Mouse (Mus musculus): ENCODE results near the gene Unc93b1. TPM values are rescaled to one million over a fixed set of nuclear protein-coding genes. Genes with fewer than 3 reads are reported as not detected.
A peak's percentile ranks its signal among the peaks of the same experiment; 100 is the strongest.
"Not testable (repeated sequence)": the region's sequence is repeated elsewhere in the genome, so short reads cannot be mapped to it uniquely, and the experiment has no call there.

Unc93b1 gene
- total RNA-seq, 2 experiments from 2014 or later = 19.7 to 24.5 TPM

DNA sequence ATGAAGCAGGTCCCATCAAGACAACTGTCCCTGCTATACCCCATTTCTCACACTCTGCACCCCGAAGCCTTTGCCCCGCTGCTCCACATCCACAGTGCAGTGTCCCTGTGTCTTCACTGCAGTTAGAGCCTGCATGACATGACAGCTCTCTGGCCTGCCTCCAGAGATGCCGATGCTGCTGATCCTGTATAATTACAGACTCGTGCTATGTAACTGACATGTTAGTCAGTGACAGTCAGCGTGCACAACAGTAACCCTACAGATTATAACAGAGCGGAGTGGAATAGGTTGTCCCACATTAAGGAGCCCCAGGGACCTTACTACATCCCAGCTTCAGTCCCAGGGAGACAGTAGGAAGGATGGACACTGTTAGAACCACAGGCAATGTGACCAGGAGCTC is 39.6 kb downstream of the Unc93b1 start:
- intact Hi-C loops (cut with DNase I); DNase-seq: not testable (repeated sequence)

DNA sequence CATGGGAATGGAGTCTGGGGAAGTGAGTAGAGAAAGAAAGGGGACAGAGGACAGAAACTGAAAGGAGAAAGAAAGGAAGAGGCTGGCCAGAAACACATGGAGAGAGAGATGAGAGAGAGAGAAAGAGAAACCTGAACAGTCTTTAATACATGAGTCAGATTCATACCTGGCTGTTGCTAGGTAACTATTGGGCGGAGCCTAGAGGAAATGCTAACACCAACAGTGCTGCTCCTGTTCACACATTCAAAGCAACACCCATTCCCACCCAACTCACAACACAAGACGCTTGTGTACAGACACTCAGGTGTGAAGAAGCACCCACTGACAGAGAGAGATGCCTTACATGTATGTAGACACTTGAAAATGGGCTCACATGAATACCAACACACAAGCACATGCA is 40.9 kb downstream of the Unc93b1 start:
- no peak for DNase-seq
- intact Hi-C loops (cut with DNase I) = no loop called here

DNA sequence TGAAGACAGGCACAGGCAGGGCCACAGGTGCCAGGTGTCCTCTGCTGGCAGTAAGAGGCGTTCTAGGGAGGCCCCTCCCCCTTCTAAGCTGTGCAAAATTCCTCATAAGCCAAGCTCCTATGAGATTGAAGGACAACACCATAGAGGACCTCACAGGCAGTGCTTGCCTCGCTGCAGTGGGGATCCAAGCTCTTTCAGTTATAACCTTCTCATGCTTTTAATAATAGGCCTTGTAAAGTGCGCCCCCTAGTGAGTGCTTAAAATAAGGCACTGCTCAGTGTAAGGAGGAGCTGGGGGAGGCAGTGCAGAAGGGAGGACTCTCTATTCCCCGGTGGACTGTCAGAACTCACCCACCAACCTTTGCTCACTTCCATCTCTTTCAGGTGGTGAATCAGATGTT is 45.3 kb downstream of the Unc93b1 start:
- peak; percentile 88 to 93 for DNase-seq
- intact Hi-C loops (cut with DNase I) = loop anchor here (1.0 to 5.0 kb wide), 4 partner anchors 34 to 258 kb away; no protein-coding TSS in a partner anchor

DNA sequence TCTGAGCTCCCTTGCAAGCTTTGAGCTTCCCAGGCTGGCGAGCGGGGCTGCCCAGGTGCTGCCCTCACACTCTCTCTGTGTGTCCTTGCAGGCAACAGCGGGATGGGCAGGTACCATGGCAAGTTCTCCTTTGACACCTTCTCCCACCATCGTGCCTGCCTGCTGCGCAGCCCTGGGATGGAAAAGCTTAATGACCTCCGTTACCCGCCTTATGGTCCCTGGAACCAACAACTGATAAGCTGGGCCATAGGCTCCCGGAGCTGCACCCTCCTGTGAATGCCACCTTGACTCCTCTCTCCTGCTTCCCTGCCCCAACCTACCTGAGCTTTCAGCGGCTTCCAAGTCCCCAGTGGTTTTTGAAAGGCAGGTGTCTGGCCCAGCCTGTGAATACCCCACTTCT is 45.9 kb downstream of the Unc93b1 start:
- DNase-seq = no peak
- intact Hi-C loops (cut with DNase I) = loop anchor here (1.0 to 5.0 kb wide), 4 partner anchors 35 to 259 kb away; no protein-coding TSS in a partner anchor

DNA sequence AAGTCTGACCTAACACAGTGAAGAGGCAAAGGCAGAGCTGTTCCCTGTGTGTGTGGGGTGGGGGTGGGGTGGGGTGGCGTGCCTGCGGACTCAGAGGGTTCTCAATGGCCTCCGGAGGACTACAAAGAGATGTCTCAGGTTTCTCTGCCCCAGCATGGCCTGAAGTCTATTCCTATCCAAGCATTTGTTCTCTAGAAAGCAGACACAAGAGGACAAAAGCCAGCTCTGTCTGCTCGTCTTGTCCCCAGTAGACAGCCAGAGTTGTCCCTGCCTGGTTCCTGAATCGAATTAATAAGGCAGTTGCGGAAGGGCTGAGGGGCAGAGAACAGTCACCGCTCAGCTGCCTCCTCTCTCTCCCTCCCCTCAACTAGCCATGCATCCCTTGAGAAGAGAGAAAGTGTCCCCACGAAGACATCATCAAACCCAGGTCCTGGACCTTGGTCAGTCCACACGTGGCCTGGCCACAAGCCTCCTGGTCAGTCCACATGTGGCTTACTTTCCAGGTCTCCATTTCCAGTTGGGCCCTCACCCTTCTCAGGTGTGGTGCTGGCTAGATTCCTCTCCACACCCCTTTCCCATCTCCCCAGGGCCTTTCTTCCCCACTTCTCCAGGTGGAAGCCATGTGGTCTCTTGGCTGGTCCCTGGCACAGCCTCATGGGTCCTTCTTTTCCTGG is 48.7 kb downstream of the Unc93b1 start:
- DNase-seq = no peak
- intact Hi-C loops (cut with DNase I) = loop anchor here (5.0 kb wide), 3 partner anchors 91 to 261 kb away; no protein-coding TSS in a partner anchor

DNA sequence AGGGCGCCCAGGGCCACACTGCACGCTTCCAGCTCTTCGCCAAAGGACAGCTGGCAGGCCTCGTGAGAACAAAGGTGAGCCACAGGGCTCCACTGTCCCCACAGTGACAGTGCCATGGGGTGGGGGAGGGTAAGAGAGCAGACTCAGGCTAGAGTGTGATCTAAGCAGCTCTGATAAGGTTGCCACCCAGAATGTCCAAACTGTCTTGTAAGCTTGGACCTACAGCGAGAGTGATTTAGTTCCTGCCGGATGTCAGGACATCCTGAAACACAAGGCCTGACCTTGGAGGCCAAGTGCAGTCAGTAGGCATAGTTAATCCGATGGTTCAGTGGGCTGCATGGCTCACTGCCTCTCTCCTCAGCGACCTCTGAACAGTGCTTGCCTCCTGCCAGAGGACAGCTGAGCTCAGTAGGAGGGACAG is 50.3 kb downstream of the Unc93b1 start:
- intact Hi-C loops (cut with DNase I) = no loop called here
- DNase-seq = peak; percentile 63 to 65

DNA sequence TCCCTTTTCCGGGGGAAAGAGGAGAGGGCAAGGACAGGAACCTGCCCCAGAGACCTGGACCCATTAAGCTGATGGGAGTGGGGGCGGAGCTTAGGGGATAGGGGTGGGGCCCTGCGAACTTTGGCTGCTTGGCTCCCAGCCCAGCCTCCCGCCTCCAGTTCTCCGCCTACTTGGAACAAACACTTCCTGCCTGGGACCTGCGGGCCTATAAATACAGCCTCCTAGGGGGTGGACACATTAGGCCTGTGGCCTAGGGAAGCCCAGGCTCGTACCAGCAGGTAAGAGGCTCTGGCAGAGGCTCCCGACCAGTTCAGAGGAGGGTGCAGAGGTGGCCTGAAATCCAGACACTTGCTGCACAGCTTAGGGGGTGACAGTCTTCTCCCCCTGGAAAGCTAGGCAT is 51.3 kb downstream of the Unc93b1 start, which contains the start of gene Acy3:
Acy3 (plus strand) TSS at position 237 of the 400 bp plus-strand sequence.
- peak; percentile 91 for DNase-seq
- intact Hi-C loops (cut with DNase I) = no loop called here

DNA sequence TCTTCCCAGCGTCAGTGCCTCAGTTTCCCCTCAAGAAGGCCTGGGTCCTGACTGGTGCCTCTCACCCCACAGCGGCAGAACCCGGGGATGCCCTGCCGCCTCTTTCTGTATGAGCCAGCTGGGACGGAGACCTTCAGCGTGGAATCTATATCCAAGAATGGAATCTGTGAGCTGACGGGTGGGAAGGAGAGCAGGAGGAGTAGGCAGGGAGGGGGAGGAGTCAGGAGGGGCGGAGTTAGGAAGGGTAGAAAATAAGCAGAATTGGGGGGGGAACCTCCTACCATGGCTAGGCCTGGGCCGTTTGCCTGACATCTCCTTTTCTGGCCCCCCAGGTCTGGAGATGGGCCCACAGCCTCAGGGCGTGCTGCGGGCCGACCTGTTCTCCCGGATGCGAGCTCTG is 53.1 kb downstream of the Unc93b1 start:
- intact Hi-C loops (cut with DNase I) = no loop called here
- DNase-seq = no peak

DNA sequence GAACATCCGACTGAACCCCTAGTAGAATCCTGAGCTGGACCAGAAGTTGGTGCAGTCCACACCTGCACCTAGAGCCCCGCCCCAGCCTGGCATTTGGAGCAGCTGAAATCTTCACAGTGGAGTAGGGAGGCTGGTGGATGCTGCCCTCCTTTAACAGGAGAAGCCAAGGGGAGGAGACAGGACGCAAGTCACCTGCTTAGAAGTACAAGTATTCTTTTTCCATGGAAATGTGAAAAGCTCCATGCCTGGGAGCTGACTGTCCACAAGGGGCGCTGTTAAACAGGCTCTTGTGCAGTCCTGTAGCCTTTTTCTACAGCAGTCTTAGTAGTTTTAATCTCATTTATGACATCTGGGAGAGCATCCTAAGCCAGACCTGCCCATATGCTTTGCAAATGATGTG is 53.8 kb downstream of the Unc93b1 start:
- intact Hi-C loops (cut with DNase I) = no loop called here
- DNase-seq = no peak

DNA sequence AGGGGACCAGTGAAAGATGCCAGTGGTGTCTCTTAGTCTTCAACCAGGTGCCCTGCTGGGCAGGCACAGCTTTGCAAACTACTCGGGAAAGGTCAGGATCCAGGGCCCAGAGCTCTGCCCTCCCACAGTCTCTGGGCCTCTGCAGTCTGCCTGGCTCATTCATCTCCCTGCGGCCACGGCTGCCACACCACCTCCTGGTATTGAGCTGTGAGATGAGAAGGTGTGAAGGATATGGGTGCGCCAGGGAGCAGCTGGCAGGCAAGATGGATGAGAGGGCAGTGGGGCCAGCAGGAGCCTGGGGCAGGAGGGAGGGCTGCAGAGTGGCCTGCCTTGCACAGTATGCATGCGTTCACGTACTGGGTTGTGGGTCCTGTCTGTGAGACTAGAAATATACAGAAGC is 55.8 kb downstream of the Unc93b1 start:
- DNase-seq = no peak
- intact Hi-C loops (cut with DNase I) = no loop called here

DNA sequence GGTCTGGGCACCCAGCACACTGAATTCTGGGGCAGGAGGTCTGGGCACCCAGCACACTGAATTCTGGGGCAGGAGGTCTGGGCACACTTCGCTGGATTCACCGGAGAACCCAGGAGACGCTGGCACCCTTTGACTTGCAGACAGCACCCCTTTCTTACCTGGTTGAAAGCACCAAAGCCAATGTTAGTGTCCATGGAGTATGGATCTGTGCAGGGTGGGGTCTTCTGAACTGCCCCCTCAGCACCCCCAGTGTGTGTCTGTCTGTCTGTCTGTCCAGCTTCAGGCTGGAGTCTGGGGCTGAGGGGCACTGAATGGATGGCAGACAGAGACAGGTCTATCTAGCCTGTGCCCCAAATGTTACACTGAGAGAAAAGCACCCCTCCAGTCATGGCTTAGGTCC is 56.6 kb downstream of the Unc93b1 start:
- no peak for DNase-seq
- intact Hi-C loops (cut with DNase I) = no loop called here

DNA sequence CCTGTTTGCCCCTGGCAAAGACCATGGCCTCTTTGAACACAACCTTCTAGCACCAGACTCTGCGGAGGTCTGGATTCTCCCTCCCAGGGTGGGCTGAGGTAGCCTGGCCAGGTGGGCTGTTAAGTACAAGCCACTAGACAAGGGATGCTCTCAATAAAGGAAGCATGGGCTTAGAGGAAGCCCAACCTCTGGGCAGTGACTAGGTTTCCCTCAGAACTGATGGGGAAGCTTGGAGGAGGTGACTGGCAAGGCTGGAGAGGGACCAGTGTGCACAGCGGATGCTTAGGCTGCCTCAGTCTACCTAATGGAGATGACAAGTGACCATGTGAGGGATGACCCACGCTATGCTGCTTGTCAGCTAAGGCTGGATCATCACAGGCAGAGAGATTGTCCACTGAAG is 57.0 kb downstream of the Unc93b1 start:
- intact Hi-C loops (cut with DNase I) = no loop called here
- no peak for DNase-seq

DNA sequence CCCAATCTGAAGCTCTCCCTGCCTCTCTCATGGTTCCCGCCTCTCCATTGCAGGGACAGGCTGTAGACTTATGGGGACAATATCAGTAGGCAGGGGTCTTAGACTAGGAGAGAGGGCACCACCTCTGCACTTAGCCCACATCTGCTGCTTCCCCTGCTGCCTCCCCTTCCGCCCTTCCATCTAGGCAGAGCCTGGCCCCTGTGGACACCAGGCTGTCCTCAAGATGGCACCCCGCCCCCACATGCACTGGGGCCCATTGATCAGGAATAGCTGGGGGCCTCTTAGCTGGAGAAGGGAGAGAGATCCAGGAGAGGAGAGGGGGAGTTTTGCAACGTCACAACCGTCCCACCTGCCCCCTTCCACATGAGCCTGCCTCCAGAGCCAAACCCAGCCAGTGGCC is 57.4 kb downstream of the Unc93b1 start, which contains the start of gene Tbx10:
Tbx10 (plus strand) TSS at position 337 of the 400 bp plus-strand sequence.
- DNase-seq = no peak

DNA sequence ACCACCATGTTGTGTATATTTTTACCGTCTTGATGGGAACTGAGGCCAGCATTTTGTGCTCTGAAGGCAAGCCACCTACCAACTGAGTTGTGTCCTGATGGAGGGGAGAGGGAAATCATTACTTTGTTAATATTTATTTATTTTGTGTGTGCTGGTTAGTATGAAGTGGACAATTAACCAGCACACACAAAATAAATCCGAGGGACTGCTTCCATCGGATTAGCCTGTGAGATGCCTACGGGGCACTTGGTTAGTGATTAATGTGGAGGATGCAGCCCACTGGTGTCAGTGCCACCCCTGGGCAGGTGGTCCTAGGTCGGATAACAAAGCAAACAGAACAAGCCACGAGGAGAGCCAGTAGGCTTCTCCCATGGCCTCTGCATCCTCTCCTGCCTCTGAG is 59.9 kb downstream of the Unc93b1 start:
- DNase-seq = no peak
- intact Hi-C loops (cut with DNase I) = no loop called here

More for the DNA sequence above, 57.4 kb downstream of the Unc93b1 start, which contains the start of gene Tbx10:
- intact Hi-C loops (cut with DNase I) = no loop called here

DNA sequence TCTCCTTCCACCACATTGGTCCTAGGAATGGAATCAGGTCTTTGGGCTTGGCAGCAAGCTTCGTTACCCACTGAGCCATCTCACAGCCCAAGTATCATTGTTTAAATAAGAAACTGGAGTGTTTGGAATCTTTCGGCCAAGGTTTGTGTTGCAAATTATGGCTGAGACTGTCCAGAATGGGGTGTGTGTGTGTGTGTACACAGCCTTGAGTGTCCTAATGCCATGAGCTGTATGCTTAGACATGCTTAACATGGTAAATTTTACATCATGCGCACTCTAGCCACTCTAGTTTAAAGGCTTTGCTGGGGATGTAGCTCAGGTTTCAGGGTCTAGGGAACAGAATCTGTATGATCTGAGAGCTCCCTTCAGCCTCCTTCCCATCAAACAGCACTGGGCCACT is 60.5 kb downstream of the Unc93b1 start:
- intact Hi-C loops (cut with DNase I) = no loop called here
- no peak for DNase-seq

DNA sequence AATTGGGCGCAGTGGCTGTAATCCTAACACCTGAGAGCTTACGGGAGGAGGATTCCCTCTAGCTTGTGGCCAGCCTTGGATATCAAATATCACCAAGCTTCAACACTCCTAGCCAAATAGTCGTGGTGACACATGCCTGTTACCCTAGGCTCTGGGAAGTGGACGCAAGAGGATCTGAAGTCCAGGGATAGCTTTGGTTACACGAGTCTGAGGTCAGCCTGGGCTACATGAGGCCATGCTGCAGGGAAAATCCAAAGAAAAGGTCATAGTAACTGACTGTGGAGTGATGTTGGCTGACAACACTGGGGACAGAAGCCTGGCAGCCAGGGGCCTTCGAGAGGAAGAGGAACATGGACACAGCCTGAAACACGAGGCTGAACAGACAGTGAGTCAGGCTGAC is 61.1 kb downstream of the Unc93b1 start:
- intact Hi-C loops (cut with DNase I) = no loop called here
- DNase-seq = no peak

DNA sequence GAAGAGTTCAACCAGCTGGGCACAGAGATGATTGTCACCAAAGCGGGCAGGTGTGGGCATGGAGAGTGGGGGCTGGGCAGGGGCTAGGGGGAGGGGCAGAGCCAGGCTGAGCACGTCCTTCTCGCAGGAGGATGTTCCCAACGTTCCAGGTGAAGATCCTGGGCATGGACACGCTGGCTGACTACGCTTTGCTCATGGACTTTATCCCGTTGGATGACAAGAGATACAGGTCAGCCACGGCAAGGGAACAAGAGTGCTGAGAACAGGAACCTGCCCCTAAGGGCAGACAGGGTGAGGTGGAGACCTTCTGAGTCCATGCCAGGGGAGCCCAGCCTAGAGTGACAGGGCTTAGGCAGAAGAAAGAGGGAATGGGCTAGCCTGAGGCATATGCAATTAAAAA is 61.8 kb downstream of the Unc93b1 start:
- DNase-seq = no peak
- intact Hi-C loops (cut with DNase I) = no loop called here

DNA sequence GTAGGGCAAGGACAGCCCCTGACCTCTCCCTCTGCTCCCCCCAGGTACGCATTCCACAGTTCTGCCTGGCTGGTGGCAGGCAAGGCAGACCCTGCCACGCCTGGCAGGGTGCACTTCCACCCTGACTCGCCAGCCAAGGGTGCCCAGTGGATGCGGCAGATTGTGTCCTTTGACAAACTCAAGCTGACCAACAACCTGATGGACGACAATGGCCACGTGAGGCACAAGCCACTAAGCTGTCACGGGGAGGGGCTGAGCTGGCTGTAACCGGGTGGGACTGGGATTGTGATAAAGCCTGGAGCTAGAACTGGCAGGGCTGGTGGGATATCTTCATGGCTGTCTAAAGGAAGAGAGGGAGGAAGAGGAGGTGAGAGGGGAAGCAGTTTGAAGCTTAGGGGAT is 62.2 kb downstream of the Unc93b1 start:
- intact Hi-C loops (cut with DNase I) = no loop called here
- no peak for DNase-seq

DNA sequence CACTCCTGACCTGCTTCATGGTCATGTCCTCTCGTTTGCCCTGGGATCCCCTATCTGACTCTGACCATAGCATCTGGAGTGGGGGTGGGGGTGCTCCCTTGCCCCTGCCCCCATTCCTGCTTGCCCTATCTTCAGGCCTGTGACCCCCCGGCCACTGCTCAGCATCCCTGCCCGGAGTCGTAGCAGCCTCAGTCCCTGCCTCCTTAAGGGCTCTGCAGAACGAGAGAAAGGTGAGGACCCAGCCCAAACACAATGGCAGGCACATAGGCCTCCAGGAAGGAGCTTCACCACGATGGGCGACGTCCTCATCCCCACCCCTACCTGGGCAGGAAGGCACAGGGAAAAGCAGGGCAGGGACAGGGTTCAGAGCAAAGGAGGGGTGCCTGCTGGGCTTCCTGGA is 63.3 kb downstream of the Unc93b1 start:
- intact Hi-C loops (cut with DNase I) = no loop called here
- DNase-seq = no peak

All from heart, postnatal 10 days (tissue).